Mouse (Mus musculus): ENCODE measurements around the gene Tmem231. TPM values are rescaled to one million over a fixed set of nuclear protein-coding genes. Genes with fewer than 3 reads are reported as not detected.

The Tmem231 gene
- polyA plus RNA-seq, 1 experiment from 2014 or later = 15.3 TPM

DNA sequence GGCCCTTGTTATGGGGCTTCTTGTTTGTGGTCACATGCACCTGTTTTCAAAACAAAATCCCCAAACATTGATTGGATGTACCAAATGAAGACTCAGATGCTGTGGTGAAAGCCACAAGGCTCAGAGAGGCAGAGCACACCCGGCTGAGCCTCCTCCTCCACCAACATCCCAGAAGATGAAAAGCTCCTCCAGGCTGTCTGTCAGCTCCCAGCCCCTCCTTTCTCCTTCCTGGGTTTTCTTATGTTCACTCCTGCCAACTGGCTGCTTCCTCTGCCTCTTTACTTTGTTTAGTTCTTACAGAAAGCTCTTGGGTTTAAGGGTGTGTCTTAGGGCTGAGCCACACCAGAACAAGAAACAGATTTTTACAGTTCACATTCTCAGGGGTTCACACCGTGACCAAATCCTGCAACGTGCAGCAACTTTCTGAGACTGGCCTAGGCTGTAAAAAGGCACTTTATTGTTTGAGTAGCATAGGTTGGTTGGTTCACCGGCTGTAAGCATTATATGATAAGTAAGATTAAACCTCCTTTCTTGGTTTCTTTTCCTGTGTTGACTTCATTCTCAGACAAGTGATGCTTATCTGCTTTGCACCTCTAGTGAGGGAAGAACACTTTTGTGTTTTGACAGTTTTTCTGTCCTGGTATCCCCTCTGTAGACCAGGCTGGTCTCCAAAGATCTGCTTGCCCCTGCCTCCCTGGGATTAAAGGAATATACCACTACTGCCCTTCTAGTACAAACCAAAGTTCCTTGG, 21.3 kb upstream of the Tmem231 start:
- 92% methylated on average over 4 of the region's 4 CpGs for WGBS

DNA sequence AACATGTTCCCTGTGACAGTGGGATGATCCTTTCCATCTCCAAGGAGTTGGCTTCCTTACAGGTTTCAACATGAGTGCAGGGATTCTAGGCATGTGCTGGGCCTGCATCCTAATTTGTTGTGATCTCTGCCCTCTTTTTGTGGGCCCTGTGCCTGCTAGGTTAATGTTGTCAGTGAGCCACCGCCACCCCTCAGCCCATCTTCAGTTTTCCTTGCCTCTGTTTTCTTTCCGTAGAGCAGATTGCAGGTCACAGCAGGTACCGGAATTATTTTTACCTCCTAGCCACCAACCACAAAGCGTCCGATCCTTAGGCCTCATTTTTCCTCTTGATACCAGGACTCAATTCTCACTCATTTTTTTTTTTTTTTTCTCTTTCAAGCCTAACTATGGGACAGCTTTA, 18.3 kb upstream of the Tmem231 start:
- Histone ChIP-seq H3K9me3 (ENCODE audit: control insufficient read depth, low read length) (no peaks in the 10 kb centered on the region), H3K4me3 (replicated peaks; ENCODE audit: low read length) (no peak overlapping the region), H3K9ac (no peak overlapping the region), H3K36me3 (replicated peaks; ENCODE audit: control insufficient read depth, insufficient read depth) (peaks cover 88% of the 10 kb centered on the region), H3K4me1 (replicated peaks; ENCODE audit: control insufficient read depth, insufficient read depth, low read length) (no peaks in the 10 kb centered on the region), H3K27ac (no peak overlapping the region), H3K27me3 (ENCODE audit: control insufficient read depth, insufficient read depth, low read length) (no peaks in the 10 kb centered on the region), H3K4me2 (replicated peaks) (no peak overlapping the region)
- DNase-seq (ENCODE audit: low spot score) = no peak
- 90% methylated on average over 5 of the region's 5 CpGs for WGBS
- no peak for ATAC-seq (ENCODE audit: low FRiP score)

More for the DNA sequence above, 21.3 kb upstream of the Tmem231 start:
- Histone ChIP-seq H3K27me3 (ENCODE audit: control insufficient read depth, insufficient read depth, low read length) (no peaks in the 10 kb centered on the region), H3K4me1 (replicated peaks; ENCODE audit: control insufficient read depth, insufficient read depth, low read length) (no peaks in the 10 kb centered on the region), H3K9ac (no peak overlapping the region), H3K9me3 (ENCODE audit: control insufficient read depth, low read length) (no peaks in the 10 kb centered on the region), H3K4me2 (replicated peaks) (no peak overlapping the region), H3K4me3 (replicated peaks; ENCODE audit: low read length) (no peak overlapping the region), H3K27ac (no peak overlapping the region), H3K36me3 (replicated peaks; ENCODE audit: control insufficient read depth, insufficient read depth) (peaks cover 63% of the 10 kb centered on the region)
- DNase-seq (ENCODE audit: low spot score) (no peak), ATAC-seq (ENCODE audit: low FRiP score) (no peak)

DNA sequence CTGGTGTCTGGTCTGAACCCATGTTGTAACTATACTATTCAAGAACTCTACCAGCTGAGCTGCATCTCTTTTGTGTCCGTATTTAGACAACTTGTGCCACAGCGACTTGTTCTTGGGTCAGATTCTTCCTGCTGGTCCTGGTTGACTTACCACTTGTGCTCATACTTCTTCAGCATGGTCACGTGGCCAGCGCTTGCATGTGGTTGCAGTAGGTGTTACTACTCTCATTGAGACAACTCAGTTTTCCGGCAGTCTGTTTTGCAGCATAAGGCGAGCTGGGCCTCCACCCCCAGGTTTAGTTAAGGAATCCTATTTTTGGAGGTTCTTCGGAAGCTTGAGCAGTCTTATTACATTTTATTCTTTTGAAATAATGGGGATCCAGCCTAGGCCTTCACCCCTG, 17.6 kb upstream of the Tmem231 start:
- WGBS = 94% methylated on average over 7 of the region's 7 CpGs
- Histone ChIP-seq H3K4me3 (replicated peaks; ENCODE audit: low read length) (no peak overlapping the region), H3K27ac (no peak overlapping the region), H3K4me1 (replicated peaks; ENCODE audit: control insufficient read depth, insufficient read depth, low read length) (no peaks in the 10 kb centered on the region), H3K27me3 (ENCODE audit: control insufficient read depth, insufficient read depth, low read length) (no peaks in the 10 kb centered on the region), H3K36me3 (replicated peaks; ENCODE audit: control insufficient read depth, insufficient read depth) (peaks cover 88% of the 10 kb centered on the region), H3K9me3 (ENCODE audit: control insufficient read depth, low read length) (no peaks in the 10 kb centered on the region), H3K4me2 (replicated peaks) (no peak overlapping the region), H3K9ac (no peak overlapping the region)
- no peak for ATAC-seq (ENCODE audit: low FRiP score)
- DNase-seq (ENCODE audit: low spot score) = no peak

DNA sequence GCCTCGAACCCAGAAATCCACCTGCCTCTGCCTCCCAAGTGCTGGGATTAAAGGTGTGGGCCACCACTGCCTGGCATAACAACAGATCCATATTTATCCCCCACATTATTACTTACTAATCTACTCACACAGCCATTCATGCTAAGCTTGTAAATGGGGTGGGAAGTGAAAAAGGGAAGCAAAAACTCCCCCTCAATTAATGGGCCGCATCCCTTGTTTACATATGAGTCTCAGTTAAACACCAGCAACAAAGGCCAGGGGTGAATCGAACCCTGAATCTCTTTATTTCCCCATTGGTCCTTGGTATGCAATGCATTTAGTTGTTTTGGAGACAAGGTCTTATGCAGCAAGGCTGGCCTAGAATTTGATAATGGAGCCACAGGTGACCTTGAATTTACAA, 17.2 kb upstream of the Tmem231 start:
- Histone ChIP-seq H3K36me3 (replicated peaks; ENCODE audit: control insufficient read depth, insufficient read depth) (peaks cover 88% of the 10 kb centered on the region), H3K4me3 (replicated peaks; ENCODE audit: low read length) (no peak overlapping the region), H3K27ac (no peak overlapping the region), H3K27me3 (ENCODE audit: control insufficient read depth, insufficient read depth, low read length) (no peaks in the 10 kb centered on the region), H3K4me1 (replicated peaks; ENCODE audit: control insufficient read depth, insufficient read depth, low read length) (no peaks in the 10 kb centered on the region), H3K4me2 (replicated peaks) (no peak overlapping the region), H3K9me3 (ENCODE audit: control insufficient read depth, low read length) (no peaks in the 10 kb centered on the region), H3K9ac (no peak overlapping the region)
- ATAC-seq (ENCODE audit: low FRiP score) (no peak), DNase-seq (ENCODE audit: low spot score) (no peak)
- WGBS = 96% methylated on average over 3 of the region's 3 CpGs

DNA sequence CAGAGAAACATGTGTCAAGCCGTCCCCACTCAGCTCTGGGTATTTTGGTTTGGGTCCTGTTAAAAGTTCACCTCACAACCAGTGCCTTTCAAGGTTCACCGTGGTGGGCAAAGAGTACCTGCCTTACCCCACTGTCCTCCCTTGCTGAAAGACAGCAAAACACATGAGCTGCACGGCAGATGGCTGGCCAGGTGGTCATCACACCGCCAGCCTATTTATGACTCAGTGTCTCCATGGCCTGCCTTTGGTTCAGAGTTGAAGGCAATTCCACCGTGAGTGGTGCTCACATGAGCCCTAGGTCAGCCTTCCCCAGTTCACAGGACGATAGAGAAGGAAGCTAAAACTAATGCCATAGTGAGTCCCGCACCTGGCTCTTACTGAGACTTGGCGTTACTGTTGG, 14.3 kb upstream of the Tmem231 start:
- no peak for ATAC-seq (ENCODE audit: low FRiP score)
- no peaks in the 10 kb centered on the region for H3K4me1 ChIP-seq (replicated peaks; ENCODE audit: control insufficient read depth, insufficient read depth, low read length)
- peaks cover 89% of the 10 kb centered on the region for H3K36me3 ChIP-seq (replicated peaks; ENCODE audit: control insufficient read depth, insufficient read depth)
- H3K4me3 ChIP-seq (replicated peaks; ENCODE audit: low read length) = no peak overlapping the region
- H3K9me3 ChIP-seq (ENCODE audit: control insufficient read depth, low read length) = no peaks in the 10 kb centered on the region
- H3K4me2 ChIP-seq (replicated peaks) = no peak overlapping the region
- H3K27me3 ChIP-seq (ENCODE audit: control insufficient read depth, insufficient read depth, low read length) = no peaks in the 10 kb centered on the region
- DNase-seq (ENCODE audit: low spot score) = no peak
- WGBS = 95% methylated on average over 8 of the region's 8 CpGs
- no peak overlapping the region for H3K27ac ChIP-seq
- no peak overlapping the region for H3K9ac ChIP-seq

DNA sequence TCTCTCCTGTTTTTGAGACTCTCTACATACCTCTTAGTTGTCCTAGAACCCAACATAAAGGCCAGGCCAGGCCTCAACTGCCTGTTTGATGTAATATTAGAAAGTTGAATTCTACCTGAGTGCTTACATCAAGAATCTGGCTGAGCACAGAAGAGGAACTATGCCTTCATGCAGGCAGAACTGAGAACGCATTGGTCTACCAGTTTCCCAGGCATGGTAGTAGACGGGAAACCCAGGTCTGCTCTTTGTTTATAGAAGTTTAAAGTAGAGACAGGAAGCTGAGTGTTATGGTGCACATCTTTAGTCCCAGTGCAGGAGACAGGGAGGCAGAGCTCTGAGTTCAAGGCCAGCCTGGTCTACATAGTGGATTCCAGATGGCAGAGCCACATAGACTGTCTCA, 13.5 kb upstream of the Tmem231 start:
- no peak overlapping the region for H3K4me3 ChIP-seq (replicated peaks; ENCODE audit: low read length)
- H3K27ac ChIP-seq = no peak overlapping the region
- H3K9ac ChIP-seq = no peak overlapping the region
- H3K4me2 ChIP-seq (replicated peaks) = no peak overlapping the region
- H3K36me3 ChIP-seq (replicated peaks; ENCODE audit: control insufficient read depth, insufficient read depth) = peaks cover 93% of the 10 kb centered on the region
- H3K4me1 ChIP-seq (replicated peaks; ENCODE audit: control insufficient read depth, insufficient read depth, low read length) = no peaks in the 10 kb centered on the region
- no peaks in the 10 kb centered on the region for H3K27me3 ChIP-seq (ENCODE audit: control insufficient read depth, insufficient read depth, low read length)
- ATAC-seq (ENCODE audit: low FRiP score) (no peak), DNase-seq (ENCODE audit: low spot score) (no peak)
- H3K9me3 ChIP-seq (ENCODE audit: control insufficient read depth, low read length) = no peaks in the 10 kb centered on the region
- WGBS = 92% methylated on average over 2 of the region's 2 CpGs

DNA sequence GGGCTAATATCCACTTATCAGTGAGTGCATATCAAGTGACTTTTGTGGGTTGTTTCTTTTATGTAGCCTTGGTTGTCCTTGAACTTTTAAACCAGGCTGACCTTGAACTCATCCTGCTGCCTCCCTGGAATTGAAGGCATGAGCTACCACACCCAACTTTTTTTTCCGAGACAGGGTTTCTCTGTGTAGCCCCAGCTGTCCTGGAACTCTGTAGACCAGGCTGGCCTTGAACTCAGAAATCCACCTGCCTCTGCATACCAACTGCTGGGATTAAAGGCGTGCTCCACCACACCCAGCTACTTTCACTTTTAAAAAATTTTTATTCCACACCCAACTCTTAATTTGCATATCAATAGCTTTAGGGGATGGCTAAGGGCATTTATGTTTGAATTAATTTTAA, 9.9 kb upstream of the Tmem231 start:
- Histone ChIP-seq H3K4me3 (replicated peaks; ENCODE audit: low read length) (no peak overlapping the region), H3K36me3 (replicated peaks; ENCODE audit: control insufficient read depth, insufficient read depth) (peaks cover 64% of the 10 kb centered on the region), H3K9me3 (ENCODE audit: control insufficient read depth, low read length) (no peaks in the 10 kb centered on the region), H3K9ac (no peak overlapping the region), H3K4me2 (replicated peaks) (no peak overlapping the region), H3K27me3 (ENCODE audit: control insufficient read depth, insufficient read depth, low read length) (no peaks in the 10 kb centered on the region), H3K4me1 (replicated peaks; ENCODE audit: control insufficient read depth, insufficient read depth, low read length) (peaks cover 12% of the 10 kb centered on the region), H3K27ac (no peak overlapping the region)
- ATAC-seq (ENCODE audit: low FRiP score) = no peak
- no peak for DNase-seq (ENCODE audit: low spot score)
- 86% methylated on average over 2 of the region's 2 CpGs for WGBS

DNA sequence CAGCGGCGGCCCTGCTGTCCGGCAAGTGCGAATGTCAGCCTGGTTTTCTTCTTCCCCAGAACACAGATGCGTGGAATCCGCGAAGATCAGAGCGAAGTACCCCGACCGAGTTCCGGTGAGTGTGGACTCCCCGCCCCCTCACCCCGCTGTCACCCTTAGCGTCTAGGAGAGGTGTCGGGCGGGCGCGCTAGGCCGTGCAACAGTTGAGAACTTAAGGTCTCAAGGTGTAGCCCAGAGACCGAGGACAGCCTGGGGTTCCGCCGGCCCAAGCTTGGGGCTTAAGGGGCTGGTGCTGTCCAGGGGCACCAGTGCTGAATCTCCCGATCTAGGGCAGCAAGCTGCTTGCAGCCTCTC, 7.4 kb upstream of the Tmem231 start:
- under 1% methylated on average over 20 of the region's 23 CpGs for WGBS
- H3K27ac ChIP-seq = peak overlapping the region; percentile 81; the same call in 1 of the 2 replicates
- peaks cover 41% of the 10 kb centered on the region for H3K36me3 ChIP-seq (replicated peaks; ENCODE audit: control insufficient read depth, insufficient read depth)
- no peaks in the 10 kb centered on the region for H3K27me3 ChIP-seq (ENCODE audit: control insufficient read depth, insufficient read depth, low read length)
- H3K4me2 ChIP-seq (replicated peaks) = peak overlapping the region; percentile 93
- DNase-seq (ENCODE audit: low spot score) = no peak
- H3K4me3 ChIP-seq (replicated peaks; ENCODE audit: low read length) = peak overlapping the region; percentile 72
- peak overlapping the region; percentile 82 for H3K9ac ChIP-seq
- 0 out of 2 replicates have a peak, but pooled peaks have one; percentile 9 for ATAC-seq (ENCODE audit: low FRiP score)
- H3K9me3 ChIP-seq (ENCODE audit: control insufficient read depth, low read length) = no peaks in the 10 kb centered on the region
- peaks cover 12% of the 10 kb centered on the region for H3K4me1 ChIP-seq (replicated peaks; ENCODE audit: control insufficient read depth, insufficient read depth, low read length)

DNA sequence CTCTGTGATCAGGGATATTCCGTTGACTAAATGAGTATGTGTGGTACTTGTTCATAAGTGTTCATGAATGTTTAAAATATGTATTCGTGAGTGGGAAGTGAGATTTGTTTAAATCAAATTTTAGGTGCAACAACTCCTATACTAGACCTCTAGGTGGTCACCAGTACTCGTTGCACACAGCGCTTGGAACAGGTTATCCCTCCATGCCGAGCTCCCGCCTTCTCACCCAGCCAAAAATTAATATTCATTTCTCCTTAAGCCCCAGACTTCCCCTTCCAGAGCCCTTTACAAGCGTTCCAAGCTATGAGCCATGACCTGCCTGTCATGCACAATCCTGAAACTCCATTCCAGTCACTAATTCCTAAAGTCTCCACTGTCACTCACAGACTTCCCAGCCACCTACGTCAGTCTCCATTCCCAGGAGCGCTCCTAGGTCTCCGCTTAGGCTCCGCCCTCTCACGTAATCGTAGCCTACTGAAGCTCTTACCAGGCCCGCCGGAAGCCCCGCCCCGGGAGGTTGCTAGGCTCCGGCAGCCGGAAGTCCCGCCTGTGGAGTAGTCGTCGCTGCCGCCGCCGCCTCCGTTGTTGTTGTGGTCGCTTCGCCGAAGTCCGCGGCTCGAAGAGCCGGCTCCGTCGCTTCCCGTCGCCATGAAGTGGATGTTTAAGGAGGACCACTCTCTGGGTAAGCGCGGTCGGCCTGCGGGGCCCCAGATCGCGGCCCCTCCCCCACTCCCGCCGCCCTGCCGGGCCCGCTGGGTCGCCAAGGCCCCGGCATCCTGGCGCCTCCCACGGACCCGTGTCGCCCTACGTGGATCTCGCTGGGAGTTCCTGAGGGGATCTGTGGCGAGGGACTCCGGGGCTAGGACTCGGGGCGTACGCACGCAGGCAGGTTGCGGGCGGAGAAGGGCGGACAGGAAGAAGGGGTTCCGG, 6.8 kb upstream of the Tmem231 start, which contains the start of gene Gabarapl2:
TSS of gene Gabarapl2 (plus strand) at position 533 of the 930 bp plus-strand sequence.
- Histone ChIP-seq H3K27me3 (ENCODE audit: control insufficient read depth, insufficient read depth, low read length) (no peaks in the 10 kb centered on the region), H3K4me3 (replicated peaks; ENCODE audit: low read length) (peak within 1 kb of the TSS; percentile 72), H3K4me1 (replicated peaks; ENCODE audit: control insufficient read depth, insufficient read depth, low read length) (peaks cover 12% of the 10 kb centered on the region), H3K4me2 (replicated peaks) (peak within 1 kb of the TSS; percentile 93), H3K9ac (peak within 1 kb of the TSS; percentile 82), H3K27ac (peak within 1 kb of the TSS; percentile 81), H3K9me3 (ENCODE audit: control insufficient read depth, low read length) (no peaks in the 10 kb centered on the region), H3K36me3 (replicated peaks; ENCODE audit: control insufficient read depth, insufficient read depth) (peaks cover 35% of the 10 kb centered on the region)
- DNase-seq (ENCODE audit: low spot score) (peak; percentile 99), ATAC-seq (ENCODE audit: low FRiP score) (peak; percentile 98)
- WGBS = under 1% methylated on average over 65 of the region's 65 CpGs

Data from hindbrain, embryonic 14.5 days (tissue).